Mouse (Mus musculus) stomach, postnatal 0 days (tissue): ENCODE data around the gene Etfbkmt. TPM values are rescaled to one million over a fixed set of nuclear protein-coding genes. Genes with fewer than 3 reads are reported as not detected.
"Not testable (repeated sequence)": the region's sequence is repeated elsewhere in the genome, so short reads cannot be mapped to it uniquely, and the experiment has no call there.

Experiments
- ATAC-seq: fragments of 200-750 bp; cut with Nextera tagmentation; 2 replicates; pipeline ENCODE4 v1.8.0; 2017; ENCODE audit not compliant: low FRiP score, low TSS enrichment
- DNase-seq: peaks from one replicate; pipeline ENCODE4 v3.0.0-alpha.2; 2016; ENCODE audit warnings: low spot score
- H3K27ac ChIP-seq: fragments of 300-500 bp; sonication (generic); replicated peaks from 2 replicates; pipeline ENCODE4 v1.5.1; 2014; ENCODE audit warnings: mild to moderate bottlenecking, control low read depth
- H3K27me3 ChIP-seq: fragments of 300-500 bp; sonication (generic); 2 replicates; pipeline ENCODE4 v1.6.1; 2014; ENCODE audit warnings: low read length; ENCODE audit not compliant: control insufficient read depth, insufficient read depth
- H3K36me3 ChIP-seq: fragments of 300-500 bp; sonication (generic); 2 replicates; pipeline ENCODE4 v1.6.1; 2014; ENCODE audit warnings: low read length, mixed read lengths; ENCODE audit not compliant: control insufficient read depth, insufficient read depth
- H3K4me1 ChIP-seq: fragments of 300-500 bp; sonication (generic); replicated peaks from 2 replicates; pipeline ENCODE4 v1.6.1; 2014; ENCODE audit warnings: antibody characterized with exemption; ENCODE audit not compliant: control insufficient read depth, insufficient read depth
- H3K4me2 ChIP-seq: fragments of 300-500 bp; sonication (generic); replicated peaks from 2 replicates; pipeline ENCODE4 v1.6.1; 2014; ENCODE audit warnings: low read depth, mild to moderate bottlenecking, control low read depth, moderate library complexity
- H3K4me3 ChIP-seq: fragments of 300-500 bp; sonication (generic); 2 replicates; pipeline ENCODE4 v1.5.1; 2014; ENCODE audit warnings: low read depth, low read length, control low read depth
- H3K9ac ChIP-seq: fragments of 300-500 bp; sonication (generic); 2 replicates; pipeline ENCODE4 v1.6.1; 2014; ENCODE audit warnings: mild to moderate bottlenecking, low read length, control low read depth, mixed read lengths
- H3K9me3 ChIP-seq: fragments of 300-500 bp; sonication (generic); 2 replicates; pipeline ENCODE4 v1.6.1; 2016; ENCODE audit warnings: low read length; ENCODE audit not compliant: control insufficient read depth
- CTCF ChIP-seq: IDR thresholded peaks from 2 replicates; pipeline ENCODE4 v1.5.1; 2016; ENCODE audit warnings: antibody characterized with exemption, low read depth, mild to moderate bottlenecking, moderate library complexity
- EP300 ChIP-seq: optimal IDR thresholded peaks from 2 replicates; pipeline ENCODE3; 2016; ENCODE audit warnings: antibody characterized with exemption
- WGBS: fragments of 180-500 bp; shearing (Covaris S2); extraction: QIAGEN DNeasy Blood & Tissue Kit; methylation state at CpG from one replicate; pipeline ENCODE4 v1.1.7; 2014; 5-methylcytosine and 5-hydroxymethylcytosine counted together
- polyA plus RNA-seq: library from polyadenylated mRNA; unstranded; fragments of >200 nt; fragmentation: Nextera tagmentation; extraction: Ambion mirVana; gene quantifications from 2 replicates; pipeline ENCODE4 v1.2.1, GENCODE M21; 2015

The Etfbkmt gene
- polyA plus RNA-seq, 1 experiment from 2014 or later: 12.6 TPM

- peak within 1 kb of the TSS; percentile 70 for H3K4me2 ChIP-seq
- H3K36me3 ChIP-seq: no peaks in the 10 kb centered on the region
- peak within 1 kb of the TSS; percentile 77 for H3K4me3 ChIP-seq
- ATAC-seq (peak; percentile 98), DNase-seq (peak; percentile 97)
- H3K27me3 ChIP-seq: no peaks in the 10 kb centered on the region
- peak within 1 kb of the TSS; percentile 97 for H3K27ac ChIP-seq
- peak within 1 kb of the TSS; percentile 91 for H3K9ac ChIP-seq
- H3K4me1 ChIP-seq: 0 out of 2 replicates have a peak, but pooled peaks cover 4% of the 10 kb centered on the region
- under 1% methylated on average over 34 of the region's 34 CpGs for WGBS
- TF ChIP-seq CTCF (peak; percentile 48), EP300 (peak; percentile 60)
- H3K9me3 ChIP-seq: no peaks in the 10 kb centered on the region
These were observed 48.6 kb downstream of the Etfbkmt start, which contains the start of gene Amn1 for GRCm38 (mm10) chr6:149188041-149188924. Gene Amn1 (minus strand): TSS chr6:149188712.

DNA sequence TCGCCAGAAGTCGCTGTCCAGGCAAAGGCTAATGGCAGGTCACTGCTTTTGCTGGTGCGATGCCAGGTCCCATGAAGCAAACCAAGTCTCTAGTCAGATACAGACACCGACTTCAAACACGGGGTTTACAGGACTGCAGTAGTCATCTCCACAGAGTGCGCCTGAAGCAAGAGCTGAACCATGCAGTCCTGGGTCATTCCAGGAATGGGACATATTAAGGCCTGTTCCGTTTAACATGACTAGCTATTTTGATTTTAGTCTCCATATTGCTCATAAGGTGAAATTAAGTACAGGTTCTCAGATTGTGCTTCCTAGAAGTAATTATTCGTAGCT lies 49.2 kb downstream of the Etfbkmt start:
- no peak for DNase-seq
- Histone ChIP-seq H3K27ac (peak overlapping the region; percentile 70; the same call in 1 of the 2 replicates), H3K36me3 (no peaks in the 10 kb centered on the region), H3K9ac (peak overlapping the region; percentile 47; the same call in 1 of the 2 replicates), H3K4me1 (0 out of 2 replicates have a peak, but pooled peaks cover 4% of the 10 kb centered on the region), H3K4me2 (peak overlapping the region; percentile 70), H3K4me3 (peak overlapping the region; percentile 77), H3K27me3 (no peaks in the 10 kb centered on the region), H3K9me3 (no peaks in the 10 kb centered on the region)
- 34% methylated on average over 8 of the region's 8 CpGs for WGBS
- no peak; the same call in 1 of the 2 replicates for ATAC-seq
- TF ChIP-seq EP300 (no peak), CTCF (no peak; the same call in 1 of the 2 replicates)

GRCm38 (mm10) chr6:149189340-149189922 lies 49.8 kb downstream of the Etfbkmt start:
- Histone ChIP-seq H3K9ac (no peak overlapping the region), H3K4me3 (no peak overlapping the region), H3K9me3 (no peaks in the 10 kb centered on the region), H3K27me3 (no peaks in the 10 kb centered on the region), H3K36me3 (no peaks in the 10 kb centered on the region), H3K4me1 (0 out of 2 replicates have a peak, but pooled peaks cover 4% of the 10 kb centered on the region), H3K27ac (no peak overlapping the region), H3K4me2 (peak overlapping the region; percentile 70)
- WGBS: 93% methylated on average over 16 of the region's 16 CpGs
- DNase-seq: no peak
- TF ChIP-seq CTCF (no peak), EP300 (no peak)
- no peak for ATAC-seq

DNA sequence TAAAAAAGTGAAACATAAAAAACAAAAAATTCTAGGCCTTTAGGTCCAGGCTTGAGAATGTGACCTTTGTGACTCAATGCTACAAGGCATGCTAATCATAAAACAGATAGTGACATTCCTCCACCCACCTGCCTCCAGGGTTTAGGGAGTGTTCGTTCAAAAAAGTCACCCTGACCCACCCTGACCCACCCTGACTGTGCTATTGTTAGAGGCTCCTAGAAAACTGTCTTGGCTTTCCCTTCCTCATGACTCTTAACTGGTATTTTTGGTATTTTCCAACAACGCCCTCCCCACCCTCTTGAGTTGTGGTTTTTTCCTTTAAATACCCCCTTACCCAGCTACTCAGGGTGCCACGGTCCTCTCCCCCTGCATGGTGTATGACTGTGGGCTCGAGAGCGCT lies 52.3 kb downstream of the Etfbkmt start:
- H3K27ac ChIP-seq, H3K9ac ChIP-seq, H3K9me3 ChIP-seq, ATAC-seq, H3K36me3 ChIP-seq, H3K4me3 ChIP-seq, H3K4me1 ChIP-seq, DNase-seq, H3K4me2 ChIP-seq, H3K27me3 ChIP-seq: not testable (repeated sequence)
- 78% methylated on average over 5 of the region's 5 CpGs for WGBS

- H3K27ac ChIP-seq: no peak overlapping the region
- 45% methylated on average over 5 of the region's 5 CpGs for WGBS
These were observed 53.7 kb downstream of the Etfbkmt start for GRCm38 (mm10) chr6:149193276-149193905.

More at GRCm38 (mm10) chr6:149193276-149193905, 53.7 kb downstream of the Etfbkmt start:
- H3K4me1 ChIP-seq: no peaks in the 10 kb centered on the region
- peak; percentile 68 for DNase-seq
- TF ChIP-seq CTCF (no peak), EP300 (no peak)
- H3K36me3 ChIP-seq: no peaks in the 10 kb centered on the region
- no peak overlapping the region for H3K4me3 ChIP-seq
- H3K27me3 ChIP-seq: no peaks in the 10 kb centered on the region
- H3K9ac ChIP-seq: no peak overlapping the region
- peak; percentile 80 for ATAC-seq
- no peak overlapping the region for H3K4me2 ChIP-seq
- H3K9me3 ChIP-seq: no peaks in the 10 kb centered on the region
